Mouse (Mus musculus) heart, embryonic 12.5 days (tissue): ENCODE measurements around the gene Myo5a. TPM values are rescaled to one million over a fixed set of nuclear protein-coding genes. Genes with fewer than 3 reads are reported as not detected.
"Not testable (repeated sequence)": the region's sequence is repeated elsewhere in the genome, so short reads cannot be mapped to it uniquely, and the experiment has no call there.

ENCODE experiments used
- ATAC-seq: fragments of 200-750 bp; cut with Nextera tagmentation; 2 replicates; pipeline ENCODE4 v1.8.0; 2017; ENCODE audit warnings: moderate TSS enrichment, moderate library complexity; ENCODE audit not compliant: insufficient number of reproducible peaks, low FRiP score
- H3K27ac ChIP-seq: fragments of 300-500 bp; sonication (generic); 2 replicates; pipeline ENCODE4 v1.5.1; 2016; ENCODE audit warnings: mild to moderate bottlenecking, moderate library complexity; ENCODE audit not compliant: poor library complexity, severe bottlenecking
- H3K27me3 ChIP-seq: fragments of 300-500 bp; sonication (generic); replicated peaks from 2 replicates; pipeline ENCODE4 v1.6.1; 2016; ENCODE audit warnings: mild to moderate bottlenecking, moderate library complexity
- H3K36me3 ChIP-seq: fragments of 300-500 bp; sonication (generic); 2 replicates; pipeline ENCODE4 v1.6.1; 2016; ENCODE audit warnings: mild to moderate bottlenecking, moderate library complexity
- H3K4me1 ChIP-seq: fragments of 300-500 bp; sonication (generic); replicated peaks from 2 replicates; pipeline ENCODE4 v1.6.1; 2016; ENCODE audit warnings: mild to moderate bottlenecking
- H3K4me2 ChIP-seq: fragments of 300-500 bp; sonication (generic); 2 replicates; pipeline ENCODE4 v1.6.1; 2016; ENCODE audit warnings: mild to moderate bottlenecking, moderate library complexity
- H3K4me3 ChIP-seq: fragments of 300-500 bp; sonication (generic); 2 replicates; pipeline ENCODE4 v1.5.1; 2016; ENCODE audit warnings: mild to moderate bottlenecking
- H3K9ac ChIP-seq: fragments of 300-500 bp; sonication (generic); 2 replicates; pipeline ENCODE4 v1.6.1; 2016; ENCODE audit warnings: mild to moderate bottlenecking, moderate library complexity
- H3K9me3 ChIP-seq: fragments of 300-500 bp; sonication (generic); replicated peaks from 2 replicates; pipeline ENCODE4 v1.6.1; 2016; ENCODE audit warnings: mild to moderate bottlenecking, moderate library complexity
- WGBS: fragments of 180-500 bp; shearing (Covaris S2); methylation state at CpG from one replicate; pipeline ENCODE4 v1.1.7; 2016; 5-methylcytosine and 5-hydroxymethylcytosine counted together
- polyA plus RNA-seq: library from polyadenylated mRNA; unstranded; fragments of >200 nt; fragmentation: Nextera tagmentation; extraction: Ambion mirVana; gene quantifications from 2 replicates; pipeline ENCODE4 v1.2.1, GENCODE M21; 2016

The Myo5a gene
- polyA plus RNA-seq, 1 experiment from 2014 or later: 15.8 TPM

DNA sequence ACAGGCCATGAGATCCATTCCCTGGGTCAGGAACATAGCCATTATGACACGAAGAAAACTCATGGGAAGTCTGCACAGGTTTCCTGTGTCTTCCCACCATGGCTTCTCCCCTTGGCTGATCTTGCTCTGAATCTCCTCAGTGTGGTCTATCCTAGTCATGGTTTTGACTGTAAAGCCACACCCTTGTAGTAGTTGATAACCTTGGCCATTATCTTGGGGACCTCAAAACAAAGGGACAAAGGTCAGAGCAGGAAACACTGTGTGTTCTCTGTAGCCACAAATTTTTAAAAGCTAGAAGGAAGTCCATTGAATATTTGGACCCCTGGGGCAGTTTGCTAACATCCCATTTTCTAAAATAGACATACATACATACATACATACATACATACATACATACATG lies 177.5 kb downstream of the Myo5a start:
- no peak for ATAC-seq
- Histone ChIP-seq H3K27me3 (no peaks in the 10 kb centered on the region), H3K4me3 (no peak overlapping the region), H3K9me3 (no peaks in the 10 kb centered on the region), H3K4me1 (peaks cover 7% of the 10 kb centered on the region), H3K9ac (no peak overlapping the region), H3K27ac (no peak overlapping the region), H3K4me2 (no peak overlapping the region), H3K36me3 (no peaks in the 10 kb centered on the region)
- 58% methylated on average over 1 of the region's 1 CpGs for WGBS

DNA sequence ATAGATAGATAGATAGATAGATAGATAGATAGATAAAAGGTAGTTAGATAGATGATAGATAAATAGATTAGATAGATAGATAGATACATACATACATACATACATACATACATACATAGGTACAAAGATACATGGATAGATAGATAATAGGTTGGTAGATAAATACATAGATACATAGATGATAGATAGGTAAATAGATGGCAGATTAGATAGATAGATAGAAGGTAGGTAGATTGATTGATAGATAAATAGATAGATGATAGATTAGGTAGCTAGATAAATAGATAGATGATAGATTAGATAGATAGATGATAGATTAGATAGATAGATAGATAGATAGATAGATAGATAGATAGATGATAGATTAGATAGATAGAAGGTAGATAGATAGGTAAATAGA lies 178.1 kb downstream of the Myo5a start:
- Histone ChIP-seq H3K36me3 (no peaks in the 10 kb centered on the region), H3K9ac (no peak overlapping the region)
- ATAC-seq: no peak

DNA sequence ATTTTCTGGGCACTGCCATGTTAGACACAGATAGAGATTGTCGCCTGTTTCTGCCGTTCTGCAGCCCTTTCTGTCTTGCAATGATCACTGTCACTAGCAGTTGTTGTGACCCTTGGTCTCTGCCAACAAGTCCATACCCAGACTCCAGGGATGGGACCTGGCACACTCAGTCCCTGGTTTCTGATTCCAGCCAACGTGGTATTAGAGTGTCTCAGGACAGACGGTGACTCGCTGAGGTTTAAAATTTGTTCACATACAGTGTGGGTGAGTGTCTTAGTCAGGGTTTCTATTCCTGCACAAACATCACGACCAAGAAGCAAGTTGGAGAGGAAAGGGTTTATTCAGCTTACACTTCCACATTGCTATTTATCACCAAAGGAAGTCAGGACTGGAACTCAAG lies 182.3 kb downstream of the Myo5a start:
- H3K27me3 ChIP-seq, ATAC-seq, H3K4me2 ChIP-seq, H3K36me3 ChIP-seq, H3K9ac ChIP-seq, H3K9me3 ChIP-seq, H3K27ac ChIP-seq, H3K4me3 ChIP-seq: not testable (repeated sequence)
- WGBS: 64% methylated on average over 6 of the region's 6 CpGs
- H3K4me1 ChIP-seq: peaks cover 11% of the 10 kb centered on the region

More for the DNA sequence above, 178.1 kb downstream of the Myo5a start:
- Histone ChIP-seq H3K9me3 (no peaks in the 10 kb centered on the region), H3K4me2 (no peak overlapping the region), H3K27ac (no peak overlapping the region), H3K27me3 (no peaks in the 10 kb centered on the region), H3K4me1 (peaks cover 8% of the 10 kb centered on the region), H3K4me3 (no peak overlapping the region)

DNA sequence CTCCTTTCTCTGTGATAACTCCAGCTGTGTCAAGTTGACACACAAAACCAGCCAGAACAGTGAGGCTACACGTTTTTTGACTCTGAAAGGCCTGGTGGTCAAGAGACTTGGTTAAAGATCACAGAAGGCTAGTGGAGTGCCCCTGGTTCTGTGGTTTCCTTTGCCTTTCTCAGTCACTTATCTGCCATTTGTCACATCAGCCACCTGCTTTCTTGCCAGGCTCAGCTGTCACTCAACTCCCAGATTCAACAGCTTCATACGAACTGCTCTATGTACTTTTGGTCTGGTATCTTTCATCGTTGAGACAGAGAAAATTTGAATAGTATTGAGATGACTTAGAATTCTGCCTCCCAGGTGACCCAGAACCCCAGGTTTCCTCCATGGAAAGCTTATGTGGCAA lies 183.0 kb downstream of the Myo5a start:
- H3K27me3 ChIP-seq: no peaks in the 10 kb centered on the region
- H3K9ac ChIP-seq: no peak overlapping the region
- no peak overlapping the region for H3K27ac ChIP-seq
- no peak overlapping the region for H3K4me3 ChIP-seq
- no peak overlapping the region for H3K4me2 ChIP-seq
- 26% methylated on average over 3 of the region's 3 CpGs for WGBS
- peaks cover 11% of the 10 kb centered on the region for H3K4me1 ChIP-seq
- no peaks in the 10 kb centered on the region for H3K9me3 ChIP-seq
- ATAC-seq: no peak
- no peaks in the 10 kb centered on the region for H3K36me3 ChIP-seq

DNA sequence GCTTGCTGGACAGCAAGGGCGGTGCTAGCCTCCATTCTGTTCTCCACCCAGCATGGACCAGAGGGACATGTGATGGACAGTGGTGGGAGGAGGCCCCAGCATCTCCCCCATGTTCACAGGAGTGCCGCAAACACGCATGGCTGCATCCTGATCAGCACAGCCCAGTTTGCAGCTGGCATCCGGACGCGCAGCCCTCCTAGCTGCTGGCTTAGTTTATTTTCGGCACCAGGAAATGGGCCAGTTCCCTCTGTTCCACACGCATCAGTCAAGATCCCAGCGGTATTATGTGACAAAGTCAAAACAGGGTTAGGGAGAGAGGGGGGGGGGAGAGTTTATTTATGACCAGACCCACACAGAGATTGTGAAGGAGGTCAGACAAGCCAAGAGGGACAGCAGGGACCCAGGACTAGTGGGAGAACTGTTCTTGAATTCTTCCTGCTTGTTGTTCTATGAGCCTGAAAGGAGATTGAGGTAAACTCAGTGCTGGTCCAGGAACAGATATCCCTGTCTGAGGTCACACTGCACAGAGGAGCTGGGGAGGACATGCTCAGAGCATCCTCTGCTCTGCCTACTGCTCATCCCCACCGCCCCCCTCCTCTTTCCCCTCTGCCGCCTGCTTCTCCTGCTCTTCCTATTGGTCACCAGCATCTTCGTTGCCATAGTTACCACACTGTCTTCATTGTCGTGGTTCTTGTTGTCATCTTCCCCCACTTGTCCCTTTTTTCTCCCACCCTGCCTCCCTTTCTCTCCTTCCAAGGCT lies 183.6 kb downstream of the Myo5a start:
- no peak overlapping the region for H3K27ac ChIP-seq
- peaks cover 11% of the 10 kb centered on the region for H3K4me1 ChIP-seq
- WGBS: 57% methylated on average over 13 of the region's 13 CpGs
- no peaks in the 10 kb centered on the region for H3K9me3 ChIP-seq
- H3K4me2 ChIP-seq: no peak overlapping the region
- H3K4me3 ChIP-seq: no peak overlapping the region
- no peaks in the 10 kb centered on the region for H3K36me3 ChIP-seq
- ATAC-seq: no peak
- no peak overlapping the region for H3K9ac ChIP-seq
- H3K27me3 ChIP-seq: no peaks in the 10 kb centered on the region

DNA sequence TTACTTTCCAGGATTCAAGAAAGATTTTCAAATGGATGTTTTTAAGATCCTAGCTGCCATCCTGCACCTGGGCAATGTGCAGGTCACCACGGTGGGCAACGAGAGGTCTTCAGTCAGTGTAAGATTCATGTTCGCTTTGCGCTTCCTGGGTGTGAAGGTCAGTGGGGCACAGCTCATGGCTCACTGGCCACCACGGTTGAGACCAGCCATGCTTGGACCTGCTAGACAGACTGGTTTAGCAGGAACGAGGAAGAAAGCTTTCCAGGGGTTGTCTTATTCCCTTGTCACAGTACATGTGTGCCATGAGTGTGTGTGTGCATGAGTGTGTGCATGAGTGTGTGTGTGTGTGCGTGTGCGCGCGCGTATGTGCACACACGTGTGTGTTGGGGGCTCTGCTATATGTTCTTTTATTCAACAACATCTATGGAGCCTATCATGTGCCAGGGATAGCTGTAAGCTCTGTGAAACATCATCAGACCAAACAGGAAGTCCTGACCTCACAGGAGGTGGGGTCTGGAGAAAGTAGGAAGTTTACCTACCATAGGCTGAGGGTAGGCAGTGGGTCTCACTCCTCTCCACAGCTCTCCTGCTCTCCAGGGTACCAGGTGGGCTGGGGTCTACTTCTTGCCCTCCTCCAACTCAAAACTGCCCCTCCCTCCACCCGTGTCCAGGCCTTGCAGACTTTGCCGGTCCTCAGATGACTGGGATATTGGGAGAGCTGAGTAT lies 185.2 kb downstream of the Myo5a start:
- Histone ChIP-seq H3K27me3 (no peaks in the 10 kb centered on the region), H3K4me2 (no peak overlapping the region), H3K9me3 (peaks cover 3% of the 10 kb centered on the region; the same call in 1 of the 2 replicates), H3K4me1 (peaks cover 11% of the 10 kb centered on the region), H3K4me3 (no peak overlapping the region), H3K9ac (no peak overlapping the region), H3K27ac (no peak overlapping the region), H3K36me3 (no peaks in the 10 kb centered on the region)
- WGBS: 85% methylated on average over 14 of the region's 14 CpGs
- ATAC-seq: no peak

DNA sequence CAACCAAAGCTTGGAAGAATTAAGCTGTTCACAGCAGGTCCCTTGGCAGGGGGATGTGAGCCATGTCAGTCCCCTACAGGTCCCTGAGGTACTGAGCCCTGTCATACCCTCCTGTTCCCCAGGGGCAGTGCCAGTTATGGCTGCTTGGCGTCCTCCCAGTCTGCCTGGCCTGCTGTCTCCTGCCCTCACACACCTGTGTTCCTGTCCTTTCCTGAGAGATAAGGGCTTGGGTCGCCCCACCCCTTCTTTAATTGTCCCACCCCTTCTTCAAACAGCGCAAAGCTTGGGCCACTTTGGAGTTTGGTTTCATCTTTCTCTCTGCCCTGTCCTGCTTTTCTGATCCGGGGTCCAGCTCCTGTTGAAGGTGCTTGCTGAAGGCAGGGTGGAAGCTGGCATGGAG lies 188.0 kb downstream of the Myo5a start:
- Histone ChIP-seq H3K36me3 (no peaks in the 10 kb centered on the region), H3K4me2 (no peak overlapping the region), H3K9ac (no peak overlapping the region), H3K27ac (no peak overlapping the region), H3K4me1 (peaks cover 13% of the 10 kb centered on the region), H3K27me3 (no peaks in the 10 kb centered on the region), H3K4me3 (no peak overlapping the region), H3K9me3 (peaks cover 3% of the 10 kb centered on the region; the same call in 1 of the 2 replicates)
- 52% methylated on average over 4 of the region's 4 CpGs for WGBS
- ATAC-seq: no peak

DNA sequence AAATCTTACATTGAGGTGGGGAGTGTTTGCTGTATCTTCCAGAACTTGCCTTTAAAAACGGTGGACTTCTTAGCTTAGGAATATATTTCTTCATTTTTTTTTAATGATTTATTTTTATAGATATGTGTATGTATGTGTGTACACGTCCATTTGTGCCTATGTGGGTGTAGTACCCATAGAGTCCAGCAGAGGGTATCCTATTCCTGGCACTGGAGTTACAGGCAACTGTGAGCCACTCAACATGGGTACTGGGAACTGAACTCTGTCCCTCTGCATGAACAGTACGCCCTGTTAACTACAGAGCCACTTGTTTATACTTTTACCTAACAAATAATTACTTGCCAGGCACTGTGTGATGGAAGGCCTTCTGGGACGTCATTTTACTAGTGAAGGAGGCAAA lies 188.8 kb downstream of the Myo5a start:
- no peak for ATAC-seq
- Histone ChIP-seq H3K36me3 (no peaks in the 10 kb centered on the region), H3K27me3 (no peaks in the 10 kb centered on the region), H3K4me3 (no peak overlapping the region), H3K9me3 (peaks cover 3% of the 10 kb centered on the region; the same call in 1 of the 2 replicates), H3K9ac (no peak overlapping the region), H3K4me1 (peaks cover 5% of the 10 kb centered on the region; the same call in 1 of the 2 replicates), H3K4me2 (no peak overlapping the region), H3K27ac (no peak overlapping the region)
- 80% methylated on average over 4 of the region's 4 CpGs for WGBS

DNA sequence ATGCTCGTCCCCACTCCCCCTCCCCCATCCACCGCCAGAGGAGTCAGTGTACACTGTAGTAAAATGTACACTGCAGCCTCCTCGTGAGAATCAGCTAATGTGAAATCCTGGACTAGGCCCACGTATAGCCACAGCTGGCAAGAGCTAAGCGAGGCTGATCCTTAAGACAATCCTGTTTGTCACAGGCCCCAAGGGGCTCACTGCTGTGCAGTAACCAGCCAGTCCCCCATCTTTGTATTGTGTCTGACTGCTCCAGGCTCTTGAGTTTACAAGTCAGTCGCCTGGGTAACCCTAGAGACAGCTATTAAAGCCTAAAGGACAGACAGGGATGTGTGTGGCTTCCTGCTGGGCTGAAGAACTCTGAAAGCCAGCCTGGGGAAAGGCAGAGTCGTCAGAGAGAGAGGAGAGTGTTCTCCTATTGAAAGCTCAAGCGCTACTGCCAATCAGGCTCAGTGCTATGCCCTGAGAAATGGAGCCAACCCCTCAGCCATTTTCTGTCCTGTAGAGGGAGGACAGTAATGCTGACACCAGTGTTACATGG lies 190.6 kb downstream of the Myo5a start:
- H3K4me2 ChIP-seq: no peak overlapping the region
- peaks cover 3% of the 10 kb centered on the region; the same call in 1 of the 2 replicates for H3K9me3 ChIP-seq
- no peaks in the 10 kb centered on the region for H3K36me3 ChIP-seq
- WGBS: 35% methylated on average over 8 of the region's 8 CpGs
- no peaks in the 10 kb centered on the region for H3K27me3 ChIP-seq
- no peak overlapping the region for H3K27ac ChIP-seq
- H3K4me3 ChIP-seq: no peak overlapping the region
- H3K9ac ChIP-seq: 0 out of 2 replicates have a peak overlapping the region, but pooled peaks have one; percentile 2
- no peak; the same call in 1 of the 2 replicates for ATAC-seq
- H3K4me1 ChIP-seq: peaks cover 5% of the 10 kb centered on the region; the same call in 1 of the 2 replicates

DNA sequence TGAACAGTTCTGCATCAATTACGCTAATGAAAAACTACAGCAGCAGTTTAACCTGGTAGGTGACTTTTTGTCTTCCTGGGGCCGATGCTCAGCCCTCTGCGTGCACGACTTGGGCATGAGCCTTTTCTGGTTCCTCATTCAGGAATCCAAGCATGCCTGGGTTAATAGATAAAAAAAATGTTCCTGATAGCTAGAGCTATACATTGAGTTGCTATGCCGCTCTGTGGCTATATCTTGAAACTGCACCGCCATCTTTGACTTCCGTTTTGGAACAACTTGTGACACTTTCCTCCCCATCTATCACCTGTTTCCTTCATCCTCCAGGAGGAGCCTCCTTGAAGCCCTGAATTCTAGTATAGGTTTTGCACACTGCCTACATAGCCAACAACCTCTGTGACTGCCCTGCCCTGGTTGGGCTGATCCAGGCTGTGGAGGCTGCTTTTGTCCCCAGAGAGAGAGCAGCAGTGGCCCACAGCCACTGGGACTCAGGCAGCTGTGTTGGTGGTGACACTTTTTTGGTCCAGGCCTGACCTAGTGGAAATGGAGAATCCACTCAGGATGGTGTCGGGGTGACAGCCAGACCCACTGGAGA lies 191.5 kb downstream of the Myo5a start:
- WGBS: 58% methylated on average over 8 of the region's 8 CpGs
- no peak overlapping the region for H3K4me3 ChIP-seq
- no peak overlapping the region for H3K27ac ChIP-seq
- no peak overlapping the region for H3K9ac ChIP-seq
- H3K4me2 ChIP-seq: no peak overlapping the region
- H3K36me3 ChIP-seq: no peaks in the 10 kb centered on the region
- H3K9me3 ChIP-seq: peaks cover 3% of the 10 kb centered on the region; the same call in 1 of the 2 replicates
- H3K4me1 ChIP-seq: peaks cover 5% of the 10 kb centered on the region; the same call in 1 of the 2 replicates
- ATAC-seq: no peak
- H3K27me3 ChIP-seq: no peaks in the 10 kb centered on the region
